Mouse (Mus musculus): Measurements from ENCODE around the gene Dgkd.

DNA sequence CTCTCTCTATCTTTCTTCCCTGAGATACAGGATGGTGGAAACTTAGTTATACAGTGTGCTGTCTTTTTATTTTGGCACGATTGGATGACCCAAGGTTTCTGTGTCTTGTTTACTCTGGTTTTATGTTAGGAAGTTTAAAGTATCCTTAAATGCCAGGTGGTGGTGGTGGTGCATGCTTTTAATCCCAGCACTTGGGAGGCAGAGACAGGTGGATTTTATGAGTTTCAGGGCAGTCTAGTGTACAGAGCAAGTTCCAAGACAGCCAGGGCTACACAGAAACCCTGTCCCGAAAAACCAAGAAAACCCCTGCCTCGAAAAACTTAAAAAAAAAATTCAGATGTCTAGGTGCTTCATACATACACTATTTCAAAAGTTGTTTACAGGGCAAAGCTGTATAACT, 25.9 kb downstream of the Dgkd start:
- no peak for TF ChIP-seq GATA1 (IDR thresholded peaks at IDR 0.05; ENCODE audit: low read length)
- TF ChIP-seq TAL1 (IDR thresholded peaks at IDR 0.05; ENCODE audit: low read length): no peak

Measured in erythroblast, embryonic 14.5 days (primary cell).